Mouse (Mus musculus): Measurements from ENCODE around the gene Trarg1.

DNA sequence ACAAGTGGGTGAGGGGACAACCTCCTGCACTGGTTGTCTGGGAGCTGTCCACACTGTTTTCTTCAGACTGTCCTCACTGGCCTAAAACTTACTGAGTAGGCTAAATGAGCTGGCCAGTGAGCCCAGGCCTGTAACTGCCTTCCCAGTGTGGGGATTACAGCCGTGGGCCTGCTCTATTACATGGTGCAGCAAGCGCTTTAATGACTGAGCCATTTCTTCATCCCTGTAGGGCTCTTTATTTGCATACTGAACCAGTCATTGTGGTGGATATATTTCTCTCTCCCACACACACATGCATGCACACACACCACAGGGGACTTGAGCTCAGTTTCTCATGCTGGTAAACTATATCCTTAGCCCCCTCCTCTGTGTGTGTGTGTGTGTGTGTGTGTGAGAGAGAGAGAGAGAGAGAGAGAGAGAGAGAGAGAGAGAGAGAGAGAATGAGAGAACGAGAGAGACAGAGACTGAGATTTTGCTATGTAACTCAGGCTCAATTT is 26.7 kb upstream of the Trarg1 start:
- TF ChIP-seq EP300 (IDR thresholded peaks at IDR 0.05; ENCODE audit: low read depth) (no peak), CTCF (IDR thresholded peaks at IDR 0.05; ENCODE audit: low read depth) (no peak)

Data from liver, embryonic 14.5 days (tissue).